Mouse (Mus musculus) embryonic facial prominence, embryonic 10.5 days (tissue): Measurements from ENCODE around the gene 4933424G06Rik. TPM values are rescaled to one million over a fixed set of nuclear protein-coding genes. Genes with fewer than 3 reads are reported as not detected.

Experiments
- DNase-seq: peaks from one replicate; pipeline ENCODE4 v3.0.0-alpha.2; 2017; ENCODE audit warnings: low spot score
- H3K27ac ChIP-seq: fragments of 300-500 bp; sonication (generic); replicated peaks from 2 replicates; pipeline ENCODE4 v1.5.1; 2016; ENCODE audit warnings: mild to moderate bottlenecking
- H3K27me3 ChIP-seq: fragments of 300-500 bp; sonication (generic); replicated peaks from 2 replicates; pipeline ENCODE4 v1.6.1; 2016; ENCODE audit warnings: low read depth, mild to moderate bottlenecking; ENCODE audit not compliant: poor library complexity, severe bottlenecking
- H3K36me3 ChIP-seq: fragments of 300-500 bp; sonication (generic); replicated peaks from 2 replicates; pipeline ENCODE4 v1.6.1; 2016; ENCODE audit warnings: mild to moderate bottlenecking, moderate library complexity
- H3K4me1 ChIP-seq: fragments of 300-500 bp; sonication (generic); 2 replicates; pipeline ENCODE4 v1.6.1; 2016
- H3K4me3 ChIP-seq: fragments of 300-500 bp; sonication (generic); 2 replicates; pipeline ENCODE4 v1.5.1; 2016; ENCODE audit warnings: mild to moderate bottlenecking, moderate library complexity
- H3K9me3 ChIP-seq: fragments of 300-500 bp; sonication (generic); 2 replicates; pipeline ENCODE4 v1.6.1; 2016; ENCODE audit warnings: mild to moderate bottlenecking
- WGBS: fragments of 180-500 bp; shearing (Covaris S2); methylation state at CpG from one replicate; pipeline ENCODE4 v1.1.7; 2016; 5-methylcytosine and 5-hydroxymethylcytosine counted together
- polyA plus RNA-seq: library from polyadenylated mRNA; unstranded; fragments of >200 nt; fragmentation: Nextera tagmentation; extraction: Ambion mirVana; gene quantifications from 2 replicates; pipeline ENCODE4 v1.2.1, GENCODE M21; 2016

4933424G06Rik gene
- polyA plus RNA-seq, 1 experiment from 2014 or later, result not detected

DNA sequence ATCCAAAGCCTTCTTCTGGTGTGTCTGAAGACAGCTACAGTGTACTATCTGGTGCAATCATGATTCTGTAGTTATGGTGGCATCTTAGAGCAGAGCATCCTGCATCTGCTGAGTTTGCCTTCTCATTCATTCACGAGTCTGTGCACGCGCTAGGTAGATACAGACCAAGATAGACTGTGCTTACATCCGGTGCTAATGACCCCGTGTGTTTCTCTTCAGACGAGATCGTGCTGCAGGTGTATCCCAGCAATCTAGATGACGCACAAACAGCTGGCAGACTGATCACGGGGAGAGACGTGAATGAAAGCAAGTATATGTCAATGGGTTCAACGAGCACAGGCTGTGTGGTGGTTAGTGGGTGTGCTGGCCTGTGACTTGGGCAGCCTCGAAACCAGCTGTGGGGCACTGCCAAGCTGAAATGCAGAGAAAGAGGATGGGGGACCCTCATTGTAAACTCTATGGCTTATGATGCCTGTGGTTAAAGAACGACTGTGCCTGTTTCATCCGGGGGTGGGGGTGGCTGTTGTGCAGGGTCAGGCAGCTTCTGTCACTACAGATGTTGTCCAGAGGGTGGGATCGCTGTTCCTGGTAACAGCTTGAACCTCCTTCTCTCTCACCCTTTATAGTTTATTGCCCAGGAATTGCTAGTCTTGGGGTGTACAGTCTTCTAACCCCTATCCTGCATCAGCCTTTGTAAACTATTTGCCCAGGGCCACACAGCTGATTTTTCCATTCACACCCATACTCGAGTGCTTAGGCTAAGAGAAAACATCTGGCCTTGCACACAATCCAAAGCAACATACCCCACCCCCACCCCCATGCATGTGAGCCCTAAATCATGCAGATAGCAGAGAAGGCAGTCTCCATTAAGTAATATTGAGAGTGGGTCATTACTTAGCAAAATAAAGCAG lies 13.5 kb downstream of the 4933424G06Rik start:
- no peaks in the 10 kb centered on the region for H3K36me3 ChIP-seq
- H3K9me3 ChIP-seq, result no peaks in the 10 kb centered on the region
- WGBS, result 73% methylated on average over 16 of the region's 16 CpGs
- H3K4me3 ChIP-seq, result no peak overlapping the region
- DNase-seq, result peak; percentile 33
- no peaks in the 10 kb centered on the region for H3K27me3 ChIP-seq
- H3K27ac ChIP-seq, result no peak overlapping the region
- H3K4me1 ChIP-seq, result peaks cover 14% of the 10 kb centered on the region

DNA sequence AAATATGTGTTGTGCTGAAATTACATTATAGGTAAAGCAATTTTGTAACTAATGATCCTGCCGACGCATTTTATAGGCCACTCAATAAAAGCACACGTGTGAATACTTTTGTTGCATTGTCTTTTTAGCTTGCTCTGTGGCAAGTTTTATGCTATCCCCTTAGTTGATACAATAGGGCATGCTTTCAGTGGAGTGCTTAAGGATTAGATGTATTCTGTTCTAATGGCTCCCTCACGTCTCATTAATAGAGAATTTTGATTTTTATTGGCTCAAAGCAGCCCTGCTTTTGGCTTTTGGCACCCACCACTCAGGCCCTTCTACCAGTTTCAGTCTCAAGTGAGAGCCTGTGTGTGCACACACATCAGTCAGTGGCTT lies 14.1 kb downstream of the 4933424G06Rik start:
- DNase-seq, result no peak
- Histone ChIP-seq H3K4me3 (no peak overlapping the region), H3K4me1 (peaks cover 14% of the 10 kb centered on the region), H3K27ac (0 out of 2 replicates have a peak overlapping the region, but pooled peaks have one; percentile 15), H3K9me3 (no peaks in the 10 kb centered on the region), H3K36me3 (no peaks in the 10 kb centered on the region), H3K27me3 (no peaks in the 10 kb centered on the region)
- WGBS, result 82% methylated on average over 4 of the region's 4 CpGs

DNA sequence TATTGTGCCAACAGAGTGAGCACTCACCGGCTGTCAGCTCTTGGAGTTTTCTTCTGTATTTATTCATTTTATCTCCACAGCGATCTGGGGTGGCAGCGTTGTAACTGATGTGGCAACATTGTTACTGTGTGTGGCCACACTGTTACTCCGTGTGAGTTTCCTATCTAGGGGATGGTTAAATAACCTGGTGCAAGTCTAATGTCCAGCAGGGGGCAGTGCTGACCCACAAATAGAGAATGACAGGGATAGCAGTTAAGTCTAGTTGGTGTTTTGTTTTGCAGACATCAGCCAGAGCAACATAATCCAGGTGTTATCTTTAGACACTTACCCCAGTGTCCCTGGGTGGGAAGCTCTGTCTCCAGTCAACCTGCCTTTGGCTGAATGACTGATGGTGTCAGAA lies 27.4 kb downstream of the 4933424G06Rik start:
- Histone ChIP-seq H3K4me3 (no peak overlapping the region), H3K27ac (no peak overlapping the region)
- 14% methylated on average over 4 of the region's 4 CpGs for WGBS

DNA sequence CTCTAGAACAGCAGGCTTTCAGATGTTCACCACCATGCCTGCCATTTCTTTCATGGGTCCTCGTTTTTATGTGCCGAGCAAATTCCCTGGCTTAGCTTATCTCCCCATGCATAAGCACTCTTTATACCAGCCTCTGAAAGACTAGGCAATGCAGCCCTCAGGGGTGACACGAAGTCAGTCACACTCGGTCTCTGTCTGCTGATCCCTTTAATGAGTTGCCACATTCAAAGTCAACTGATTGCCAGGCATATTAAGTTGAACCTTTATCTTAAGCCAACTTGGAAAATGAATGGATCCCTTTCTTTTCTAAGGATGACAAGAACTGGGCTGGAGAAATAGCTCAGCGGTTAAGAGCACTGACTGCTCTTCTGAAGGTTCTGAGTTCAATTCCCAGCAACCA lies 29.3 kb downstream of the 4933424G06Rik start:
- 79% methylated on average over 5 of the region's 5 CpGs for WGBS
- DNase-seq, result no peak

More for the DNA sequence above, 27.4 kb downstream of the 4933424G06Rik start:
- H3K27me3 ChIP-seq, result peaks cover 15% of the 10 kb centered on the region
- H3K4me1 ChIP-seq, result no peaks in the 10 kb centered on the region
- H3K36me3 ChIP-seq, result no peaks in the 10 kb centered on the region
- no peaks in the 10 kb centered on the region for H3K9me3 ChIP-seq
- peak; percentile 81 for DNase-seq

DNA sequence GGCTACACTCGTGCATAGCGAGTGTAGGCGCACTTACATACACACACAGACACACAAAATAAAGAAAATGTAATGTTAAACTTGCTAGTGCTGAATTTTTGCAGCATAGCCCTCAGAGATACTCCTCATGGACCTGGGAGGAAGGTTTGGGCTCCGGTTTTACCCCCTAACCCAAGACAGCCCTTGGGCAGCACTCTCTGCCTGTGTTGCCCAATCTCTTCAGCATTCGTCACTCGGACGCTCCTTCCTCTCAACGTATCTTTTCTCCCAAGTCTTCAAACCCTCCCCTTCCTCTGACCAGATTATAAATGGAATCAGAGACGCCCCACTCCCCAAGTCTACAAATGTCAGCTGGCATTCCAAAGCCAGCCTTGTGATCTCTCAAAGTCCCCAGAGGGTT lies 33.1 kb downstream of the 4933424G06Rik start:
- Histone ChIP-seq H3K27ac (no peak overlapping the region), H3K36me3 (no peaks in the 10 kb centered on the region), H3K4me1 (peaks cover 27% of the 10 kb centered on the region), H3K4me3 (no peak overlapping the region), H3K9me3 (no peaks in the 10 kb centered on the region), H3K27me3 (peaks cover 24% of the 10 kb centered on the region)
- DNase-seq, result no peak
- WGBS, result 86% methylated on average over 9 of the region's 9 CpGs

More for the DNA sequence above, 29.3 kb downstream of the 4933424G06Rik start:
- H3K27me3 ChIP-seq, result peaks cover 22% of the 10 kb centered on the region
- H3K27ac ChIP-seq, result no peak overlapping the region
- H3K4me3 ChIP-seq, result no peak overlapping the region
- no peaks in the 10 kb centered on the region for H3K9me3 ChIP-seq
- H3K36me3 ChIP-seq, result no peaks in the 10 kb centered on the region
- peaks cover 4% of the 10 kb centered on the region for H3K4me1 ChIP-seq

DNA sequence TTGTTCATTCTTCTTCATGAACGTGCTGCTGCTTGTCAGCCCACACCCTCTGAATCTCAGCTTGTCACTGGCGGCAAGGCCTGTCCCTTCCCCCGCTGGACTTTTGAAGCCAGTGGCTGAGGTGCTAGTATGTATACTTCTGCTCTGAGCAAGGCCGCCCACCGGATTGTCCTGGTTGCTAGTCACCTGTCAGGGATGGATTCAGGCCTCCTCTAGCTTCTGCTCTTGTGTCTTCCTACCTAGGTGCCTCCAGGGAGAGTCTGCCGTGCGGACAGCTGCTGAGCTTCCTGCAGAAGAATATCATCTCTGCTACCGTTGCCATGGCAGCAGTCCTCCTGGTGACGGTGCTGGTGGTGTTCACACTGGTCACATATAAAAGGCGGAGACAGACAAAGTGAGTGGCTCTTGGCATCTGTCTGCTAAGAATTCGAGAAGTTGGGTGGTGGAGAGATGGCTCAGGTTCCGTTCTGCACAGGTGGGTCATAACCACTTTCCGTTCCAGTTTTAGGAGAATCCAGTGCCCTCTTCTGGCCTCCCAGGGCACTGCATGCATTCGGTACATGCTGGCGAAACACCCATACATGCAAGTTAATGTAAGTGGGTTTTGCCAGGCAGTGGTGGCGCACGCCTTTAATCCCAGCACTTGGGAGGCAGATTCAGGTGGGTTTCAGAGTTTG lies 34.5 kb downstream of the 4933424G06Rik start:
- H3K36me3 ChIP-seq, result no peaks in the 10 kb centered on the region
- peaks cover 24% of the 10 kb centered on the region for H3K27me3 ChIP-seq
- peak overlapping the region; percentile 43 for H3K4me3 ChIP-seq
- H3K4me1 ChIP-seq, result peaks cover 27% of the 10 kb centered on the region
- DNase-seq, result peak; percentile 77
- no peaks in the 10 kb centered on the region for H3K9me3 ChIP-seq
- H3K27ac ChIP-seq, result no peak overlapping the region
- WGBS, result 28% methylated on average over 17 of the region's 17 CpGs

DNA sequence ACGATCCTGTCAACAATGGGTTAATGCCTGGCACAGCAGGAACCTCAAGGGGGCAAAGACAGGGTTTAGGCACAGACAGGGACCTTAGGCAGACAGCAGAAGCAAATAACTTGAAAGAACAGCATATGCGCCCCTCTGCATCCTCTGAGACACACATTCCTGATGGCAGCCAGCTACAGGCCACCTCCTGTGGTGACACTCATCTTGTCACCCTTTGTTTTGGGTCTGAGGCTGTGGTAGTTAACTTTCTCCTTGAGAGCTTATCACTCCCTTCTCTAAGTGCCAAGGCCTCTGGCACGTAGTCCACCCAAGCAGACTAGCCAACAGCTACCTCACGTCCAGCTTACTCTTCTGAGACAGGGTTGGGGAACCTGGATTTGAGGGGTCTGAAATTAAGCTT lies 35.7 kb downstream of the 4933424G06Rik start:
- H3K4me3 ChIP-seq, result no peak overlapping the region
- H3K36me3 ChIP-seq, result no peaks in the 10 kb centered on the region
- DNase-seq, result no peak
- peaks cover 27% of the 10 kb centered on the region for H3K4me1 ChIP-seq
- H3K27ac ChIP-seq, result no peak overlapping the region
- no peaks in the 10 kb centered on the region for H3K9me3 ChIP-seq
- 30% methylated on average over 4 of the region's 4 CpGs for WGBS
- peaks cover 22% of the 10 kb centered on the region for H3K27me3 ChIP-seq

DNA sequence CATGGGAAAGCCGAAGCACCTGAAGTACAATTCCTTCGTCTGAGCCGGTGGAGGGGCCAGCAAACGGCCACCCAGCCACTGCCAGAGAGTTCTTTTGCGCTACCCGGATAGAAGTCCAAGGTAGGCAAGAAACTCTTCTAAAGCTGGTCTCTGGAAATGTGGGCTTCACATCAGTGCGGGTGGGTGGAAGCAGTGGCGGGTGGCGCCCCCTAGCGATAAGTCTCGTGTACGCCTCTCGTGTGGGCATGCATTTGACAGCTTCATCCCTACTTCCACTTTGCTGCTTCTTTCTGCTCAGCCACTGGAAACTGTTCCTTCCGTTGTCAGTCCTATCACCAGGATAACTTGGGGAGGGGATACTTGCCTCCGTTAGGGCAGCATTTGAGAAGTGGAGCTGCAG lies 36.5 kb downstream of the 4933424G06Rik start:
- no peak overlapping the region for H3K27ac ChIP-seq
- peak; percentile 70 for DNase-seq
- H3K36me3 ChIP-seq, result no peaks in the 10 kb centered on the region
- peaks cover 15% of the 10 kb centered on the region for H3K27me3 ChIP-seq
- H3K4me1 ChIP-seq, result peaks cover 27% of the 10 kb centered on the region
- no peaks in the 10 kb centered on the region for H3K9me3 ChIP-seq
- no peak overlapping the region for H3K4me3 ChIP-seq
- WGBS, result 40% methylated on average over 15 of the region's 15 CpGs

DNA sequence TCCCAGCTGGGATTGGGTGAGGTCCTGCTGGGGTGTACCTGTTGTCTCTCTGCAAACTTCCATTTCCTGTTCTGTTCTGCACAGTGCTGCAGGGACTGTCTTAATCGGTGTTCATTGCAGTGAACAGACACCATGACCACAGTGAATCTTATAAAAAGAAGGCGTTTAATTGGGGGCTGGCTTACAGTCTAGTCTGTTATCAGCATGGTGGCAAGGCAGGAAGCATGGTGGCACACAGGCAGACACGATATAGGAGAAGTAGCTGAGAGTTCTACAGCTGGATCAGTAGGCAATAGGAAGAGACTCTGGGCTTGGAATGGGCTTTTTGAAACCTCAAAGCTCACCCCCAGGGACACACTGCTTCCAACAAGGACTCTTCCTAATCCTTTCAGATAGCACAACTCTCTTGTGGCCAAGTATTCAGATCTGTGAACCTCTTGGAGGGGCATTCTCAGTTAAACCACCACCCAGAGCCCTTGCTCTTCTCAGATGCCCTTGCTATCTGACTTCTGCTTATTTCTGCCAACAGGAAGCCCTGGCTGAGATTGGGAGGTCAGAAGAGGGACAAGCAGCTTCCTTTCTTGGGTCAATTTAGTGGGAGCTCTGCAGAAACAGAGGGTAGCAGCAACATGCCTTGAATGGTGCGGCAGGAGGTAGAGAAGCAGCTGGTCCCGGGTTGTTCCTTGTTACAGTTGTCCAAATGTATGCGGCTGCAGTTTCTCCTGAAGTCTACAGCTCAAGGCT lies 44.2 kb downstream of the 4933424G06Rik start:
- no peaks in the 10 kb centered on the region for H3K27me3 ChIP-seq
- 88% methylated on average over 6 of the region's 6 CpGs for WGBS
- no peak for DNase-seq

DNA sequence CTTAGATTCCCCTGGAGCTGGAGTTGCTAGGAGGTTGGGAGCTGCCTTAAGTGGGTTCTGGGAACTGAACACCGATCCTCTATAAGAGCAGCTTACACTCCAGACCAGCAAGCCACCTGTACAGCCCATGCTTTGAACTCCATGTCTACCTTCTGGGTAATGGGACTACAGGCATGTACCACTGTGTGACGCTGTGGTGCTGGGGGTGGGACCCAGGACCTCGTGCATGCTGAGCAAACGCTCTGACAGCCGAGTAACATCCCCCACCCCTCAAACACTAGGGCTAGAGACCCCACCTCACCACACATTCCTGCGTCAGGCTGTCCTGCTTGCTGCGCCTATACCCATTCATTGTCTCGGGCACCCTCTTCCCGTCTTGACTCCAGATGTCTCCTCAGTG lies 48.6 kb downstream of the 4933424G06Rik start:
- no peaks in the 10 kb centered on the region for H3K36me3 ChIP-seq
- no peaks in the 10 kb centered on the region; the same call in 1 of the 2 replicates for H3K4me1 ChIP-seq
- 84% methylated on average over 9 of the region's 9 CpGs for WGBS
- H3K27ac ChIP-seq, result no peak overlapping the region
- DNase-seq, result no peak
- no peaks in the 10 kb centered on the region for H3K27me3 ChIP-seq
- H3K4me3 ChIP-seq, result no peak overlapping the region
- no peaks in the 10 kb centered on the region for H3K9me3 ChIP-seq

More for the DNA sequence above, 44.2 kb downstream of the 4933424G06Rik start:
- Histone ChIP-seq H3K4me1 (no peaks in the 10 kb centered on the region), H3K27ac (no peak overlapping the region), H3K4me3 (no peak overlapping the region), H3K9me3 (no peaks in the 10 kb centered on the region), H3K36me3 (no peaks in the 10 kb centered on the region)

DNA sequence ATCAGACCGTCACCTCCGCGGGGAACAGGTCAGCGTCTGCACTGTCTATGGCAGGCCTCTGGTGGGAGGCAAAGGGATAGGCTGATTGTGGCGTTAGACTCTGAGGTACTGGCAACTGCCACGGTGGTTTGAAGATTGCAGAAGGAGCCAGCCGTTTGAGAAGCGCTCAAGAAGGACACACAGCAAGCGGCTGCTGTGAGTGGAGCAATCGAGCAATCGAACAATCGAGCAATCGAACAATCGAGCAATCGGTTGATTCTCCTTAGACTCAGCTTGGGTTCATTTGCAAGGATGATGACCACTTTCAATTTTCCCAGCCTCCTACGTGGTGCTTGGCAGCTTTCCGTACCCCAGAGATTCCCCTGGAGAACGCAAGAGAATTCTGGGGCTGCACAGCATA lies 49.1 kb downstream of the 4933424G06Rik start:
- no peaks in the 10 kb centered on the region; the same call in 1 of the 2 replicates for H3K4me1 ChIP-seq
- no peaks in the 10 kb centered on the region for H3K9me3 ChIP-seq
- WGBS, result 89% methylated on average over 18 of the region's 18 CpGs
- H3K27ac ChIP-seq, result no peak overlapping the region
- no peaks in the 10 kb centered on the region for H3K36me3 ChIP-seq
- no peaks in the 10 kb centered on the region for H3K27me3 ChIP-seq
- no peak overlapping the region for H3K4me3 ChIP-seq
- no peak for DNase-seq

DNA sequence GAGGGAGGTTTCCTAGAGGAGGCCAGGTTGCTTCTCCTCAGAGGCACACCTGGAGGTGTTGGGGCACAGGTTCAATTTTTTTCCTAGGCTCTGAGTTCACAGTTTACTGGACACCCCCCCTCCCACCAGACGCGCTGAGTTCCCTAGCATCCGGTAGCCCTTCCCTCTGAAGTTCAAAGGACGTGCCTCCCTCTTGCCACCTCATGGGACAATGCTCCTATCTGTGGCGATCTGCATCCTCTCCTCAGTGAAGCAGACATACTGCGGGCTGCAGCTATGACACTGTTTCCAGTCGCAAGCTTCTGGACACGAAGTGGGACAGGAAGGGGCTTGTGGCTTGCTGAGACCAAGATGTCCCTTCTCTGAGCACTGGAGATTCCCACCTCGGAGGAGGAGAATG lies 50.5 kb downstream of the 4933424G06Rik start:
- Histone ChIP-seq H3K27ac (no peak overlapping the region), H3K4me1 (no peaks in the 10 kb centered on the region; the same call in 1 of the 2 replicates), H3K9me3 (no peaks in the 10 kb centered on the region), H3K36me3 (no peaks in the 10 kb centered on the region), H3K4me3 (no peak overlapping the region), H3K27me3 (no peaks in the 10 kb centered on the region)
- no peak for DNase-seq
- 84% methylated on average over 9 of the region's 9 CpGs for WGBS
